Mouse (Mus musculus): ENCODE data around the gene Gm17174.
"Not testable (repeated sequence)": the region's sequence is repeated elsewhere in the genome, so short reads cannot be mapped to it uniquely, and the experiment has no call there.

Gene Gm17174

DNA sequence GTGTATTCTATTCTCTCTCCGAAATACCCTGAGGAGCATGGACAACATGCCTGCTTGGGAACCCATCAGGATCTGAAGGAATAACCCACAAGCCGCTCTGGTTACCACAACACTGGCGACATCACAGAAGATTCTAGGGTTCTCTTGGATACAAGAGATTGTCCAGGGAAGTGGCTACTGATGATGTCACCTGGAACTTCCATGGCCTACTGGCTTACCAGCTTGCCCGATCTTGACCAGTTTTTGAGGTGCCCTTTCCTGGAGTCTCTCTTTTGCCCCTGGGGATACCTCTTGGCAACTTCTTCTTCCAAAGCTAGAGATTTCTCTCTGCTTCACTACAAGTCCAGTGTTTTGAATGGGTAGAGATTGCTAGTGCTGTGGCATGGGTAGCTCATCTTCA is at the start of gene Gm17174:
Gene Gm17174 (minus strand): TSS at position 101 of the 400 bp plus-strand sequence.
- not testable (repeated sequence) for DNase-seq (ENCODE audit: low read depth, low spot score)

DNA sequence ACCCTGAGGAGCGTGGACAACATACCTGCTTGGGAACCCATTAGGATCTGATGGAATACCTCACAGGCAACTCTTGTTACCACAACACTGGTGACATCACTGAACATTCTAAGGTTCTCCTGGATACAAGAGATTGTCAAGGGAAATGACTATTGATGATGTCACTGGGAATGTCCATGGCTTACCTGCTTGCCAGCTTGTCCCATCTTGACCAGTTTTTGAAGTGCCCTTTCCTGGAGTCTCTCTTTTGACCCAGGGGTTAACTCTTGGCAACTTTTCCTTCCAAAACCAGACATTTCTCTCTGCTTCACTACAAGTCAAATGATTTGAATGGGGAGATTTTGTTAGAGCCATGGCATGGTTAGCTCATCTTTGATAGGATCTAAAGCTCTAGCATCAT is 43.6 kb upstream of the Gm17174 start, which contains the start of gene Gm4181:
Gene Gm4181 (minus strand): TSS at position 101 of the 400 bp plus-strand sequence.
- not testable (repeated sequence) for DNase-seq (ENCODE audit: low read depth, low spot score)

DNA sequence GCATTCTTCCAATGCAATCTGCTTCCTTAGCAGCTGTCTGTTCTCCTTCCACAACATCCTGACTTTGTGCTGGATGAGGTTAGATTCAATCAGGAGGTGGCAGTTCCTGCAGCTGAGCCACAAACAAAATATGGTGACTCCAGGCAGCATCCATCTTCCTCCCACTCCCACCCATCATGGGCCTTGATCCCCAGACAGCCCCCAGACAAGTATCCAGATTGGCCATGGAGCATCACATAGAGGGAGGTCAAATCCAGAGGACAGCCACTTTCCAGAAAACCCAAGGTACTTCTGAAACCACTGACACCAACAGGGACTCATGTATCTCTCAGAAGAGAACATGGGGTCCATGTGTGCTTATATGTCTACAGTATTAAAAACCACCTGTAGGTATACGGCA is 40.5 kb upstream of the Gm17174 start:
- not testable (repeated sequence) for DNase-seq (ENCODE audit: low read depth, low spot score)

DNA sequence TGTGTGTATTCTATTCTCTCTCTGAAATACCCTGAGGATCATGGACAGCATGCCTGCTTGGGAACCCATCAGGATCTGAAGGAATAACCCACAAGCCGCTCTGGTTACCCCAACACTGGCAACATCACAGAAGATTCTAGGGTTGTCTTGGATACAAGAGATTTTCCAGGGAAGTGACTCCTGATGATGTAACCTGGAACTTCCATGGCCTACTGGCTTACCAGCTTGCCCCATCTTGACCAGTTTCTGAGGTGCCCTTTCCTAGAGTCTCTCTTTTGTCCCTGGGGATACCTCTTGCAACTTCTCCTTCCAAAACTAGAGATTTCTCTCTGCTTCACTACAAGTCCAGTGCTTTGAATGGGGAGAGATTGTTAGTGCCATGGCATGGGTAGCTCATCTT is 19.3 kb upstream of the Gm17174 start, which contains the start of gene Gm17078:
Gene Gm17078 (minus strand): TSS at position 101 of the 400 bp plus-strand sequence.
- DNase-seq (ENCODE audit: low read depth, low spot score) = no peak

DNA sequence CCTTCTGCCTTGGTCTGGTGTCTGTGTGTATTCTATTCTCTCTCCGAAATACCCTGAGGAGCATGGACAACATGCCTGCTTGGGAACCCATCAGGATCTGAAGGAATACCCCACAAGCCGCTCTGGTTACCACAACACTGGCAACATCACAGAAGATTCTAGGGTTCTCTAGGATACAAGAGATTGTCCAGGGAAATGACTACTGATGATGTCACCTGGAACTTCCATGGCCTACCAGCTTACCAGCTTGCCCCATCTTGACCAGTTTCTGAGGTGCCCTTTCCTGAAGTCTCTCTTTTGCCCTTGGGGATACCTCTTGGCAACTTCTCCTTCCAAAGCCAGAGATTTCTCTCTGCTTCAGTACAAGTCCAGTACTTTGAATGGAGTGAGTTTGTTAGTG is 18.0 kb downstream of the Gm17174 start, which contains the start of gene Gm17175:
Gene Gm17175 (minus strand): TSS at position 101 of the 400 bp plus-strand sequence.
- DNase-seq (ENCODE audit: low read depth, low spot score) = not testable (repeated sequence)

DNA sequence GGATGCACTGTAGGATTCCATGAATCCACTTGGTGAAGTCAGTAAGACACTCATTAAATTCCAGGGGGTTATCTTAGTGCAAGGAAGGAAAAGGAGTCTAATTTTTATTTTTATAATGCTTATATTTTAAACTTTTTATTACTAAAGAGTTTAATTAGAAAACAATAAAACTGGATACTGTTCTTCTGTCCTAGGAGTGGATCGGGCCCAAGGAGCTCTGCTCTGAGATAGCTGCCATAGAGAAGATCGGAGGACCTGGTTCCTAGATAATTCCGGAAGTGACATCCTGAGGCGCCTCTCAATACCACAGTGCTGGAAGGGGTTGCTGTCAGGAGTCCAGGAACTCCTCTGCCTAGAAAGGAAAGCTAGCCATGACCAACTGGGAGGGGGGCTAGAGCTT is 39.4 kb downstream of the Gm17174 start, which contains the start of gene Gm5622:
Gene Gm5622 (plus strand): TSS at position 301 of the 400 bp plus-strand sequence.
- DNase-seq (ENCODE audit: low read depth, low spot score) = no peak

Data from R1 (cell line).